Mouse (Mus musculus): ENCODE results near the gene Hspa1b. TPM values are rescaled to one million over a fixed set of nuclear protein-coding genes. Genes with fewer than 3 reads are reported as not detected.
"Not testable (repeated sequence)": the region's sequence is repeated elsewhere in the genome, so short reads cannot be mapped to it uniquely, and the experiment has no call there.

Hspa1b gene
- polyA plus RNA-seq, 1 experiment: 38.8 TPM

- H3K27me3 ChIP-seq (replicated peaks; ENCODE audit: control insufficient read depth, insufficient read depth, low read length): no peaks in the 10 kb centered on the region
- no peak for DNase-seq
- H3K4me3 ChIP-seq (ENCODE audit: insufficient read depth, low read depth, low read length): peak overlapping the region; percentile 99
- WGBS: 26% methylated on average over 10 of the region's 10 CpGs
- no peak for TF ChIP-seq CTCF (conservative IDR thresholded peaks at IDR 0.05; ENCODE audit: insufficient read depth, insufficient read length, low read depth, low read length)
- TF ChIP-seq POLR2A (IDR thresholded peaks at IDR 0.05; ENCODE audit: low read depth, low read length): no peak
- no peak overlapping the region for H3K27ac ChIP-seq (ENCODE audit: insufficient read depth, low read depth, low read length)
- H3K4me1 ChIP-seq (ENCODE audit: control insufficient read depth, insufficient read depth, low read length): peaks cover 17% of the 10 kb centered on the region
- H3K36me3 ChIP-seq (ENCODE audit: control insufficient read depth, insufficient read depth, low read length): no peaks in the 10 kb centered on the region
These were observed 8.3 kb downstream of the Hspa1b start for GRCm38 (mm10) chr17:34950514-34951455.

- 63% methylated on average over 4 of the region's 4 CpGs for WGBS
- H3K27me3 ChIP-seq (replicated peaks; ENCODE audit: control insufficient read depth, insufficient read depth, low read length): no peaks in the 10 kb centered on the region
- no peak overlapping the region for H3K4me3 ChIP-seq (ENCODE audit: insufficient read depth, low read depth, low read length)
- peak overlapping the region; percentile 29; the same call in 1 of the 2 replicates for H3K27ac ChIP-seq (ENCODE audit: insufficient read depth, low read depth, low read length)
- H3K36me3 ChIP-seq (ENCODE audit: control insufficient read depth, insufficient read depth, low read length): no peaks in the 10 kb centered on the region
- H3K4me1 ChIP-seq (ENCODE audit: control insufficient read depth, insufficient read depth, low read length): peaks cover 25% of the 10 kb centered on the region
- no peak for TF ChIP-seq POLR2A (IDR thresholded peaks at IDR 0.05; ENCODE audit: low read depth, low read length)
- TF ChIP-seq CTCF (conservative IDR thresholded peaks at IDR 0.05; ENCODE audit: insufficient read depth, insufficient read length, low read depth, low read length): no peak
- no peak for DNase-seq
These were observed 9.5 kb downstream of the Hspa1b start for GRCm38 (mm10) chr17:34949553-34949969.

GRCm38 (mm10) chr17:34948721-34949552 is 10.1 kb downstream of the Hspa1b start:
- WGBS: 51% methylated on average over 9 of the region's 9 CpGs
- DNase-seq: not testable (repeated sequence)
- peak overlapping the region; percentile 75 for H3K27ac ChIP-seq (ENCODE audit: insufficient read depth, low read depth, low read length)

GRCm38 (mm10) chr17:34947606-34948005 is 11.4 kb downstream of the Hspa1b start:
- H3K27me3 ChIP-seq (replicated peaks; ENCODE audit: control insufficient read depth, insufficient read depth, low read length): no peaks in the 10 kb centered on the region
- WGBS: 18% methylated on average over 8 of the region's 8 CpGs
- H3K4me3 ChIP-seq (ENCODE audit: insufficient read depth, low read depth, low read length): no peak overlapping the region
- TF ChIP-seq POLR2A (IDR thresholded peaks at IDR 0.05; ENCODE audit: low read depth, low read length) (no peak), CTCF (conservative IDR thresholded peaks at IDR 0.05; ENCODE audit: insufficient read depth, insufficient read length, low read depth, low read length) (peak; percentile 66)
- H3K36me3 ChIP-seq (ENCODE audit: control insufficient read depth, insufficient read depth, low read length): no peaks in the 10 kb centered on the region
- DNase-seq: peak; percentile 75
- peaks cover 32% of the 10 kb centered on the region for H3K4me1 ChIP-seq (ENCODE audit: control insufficient read depth, insufficient read depth, low read length)
- peak overlapping the region; percentile 71; the same call in 1 of the 2 replicates for H3K27ac ChIP-seq (ENCODE audit: insufficient read depth, low read depth, low read length)

More at GRCm38 (mm10) chr17:34948721-34949552, 10.1 kb downstream of the Hspa1b start:
- peaks cover 27% of the 10 kb centered on the region for H3K4me1 ChIP-seq (ENCODE audit: control insufficient read depth, insufficient read depth, low read length)
- H3K27me3 ChIP-seq (replicated peaks; ENCODE audit: control insufficient read depth, insufficient read depth, low read length); H3K36me3 ChIP-seq (ENCODE audit: control insufficient read depth, insufficient read depth, low read length); H3K4me3 ChIP-seq (ENCODE audit: insufficient read depth, low read depth, low read length): not testable (repeated sequence)

GRCm38 (mm10) chr17:34946486-34947140 is 12.4 kb downstream of the Hspa1b start:
- Histone ChIP-seq H3K27ac (ENCODE audit: insufficient read depth, low read depth, low read length) (peak overlapping the region; percentile 90), H3K27me3 (replicated peaks; ENCODE audit: control insufficient read depth, insufficient read depth, low read length) (no peaks in the 10 kb centered on the region), H3K4me3 (ENCODE audit: insufficient read depth, low read depth, low read length) (no peak overlapping the region), H3K4me1 (ENCODE audit: control insufficient read depth, insufficient read depth, low read length) (peaks cover 34% of the 10 kb centered on the region), H3K36me3 (ENCODE audit: control insufficient read depth, insufficient read depth, low read length) (no peaks in the 10 kb centered on the region)
- peak; percentile 88 for DNase-seq
- 41% methylated on average over 5 of the region's 5 CpGs for WGBS
- TF ChIP-seq POLR2A (IDR thresholded peaks at IDR 0.05; ENCODE audit: low read depth, low read length) (no peak), CTCF (conservative IDR thresholded peaks at IDR 0.05; ENCODE audit: insufficient read depth, insufficient read length, low read depth, low read length) (no peak)

- Histone ChIP-seq H3K4me3 (ENCODE audit: insufficient read depth, low read depth, low read length) (no peak overlapping the region), H3K27me3 (replicated peaks; ENCODE audit: control insufficient read depth, insufficient read depth, low read length) (no peaks in the 10 kb centered on the region), H3K4me1 (ENCODE audit: control insufficient read depth, insufficient read depth, low read length) (peaks cover 32% of the 10 kb centered on the region), H3K27ac (ENCODE audit: insufficient read depth, low read depth, low read length) (peak overlapping the region; percentile 92), H3K36me3 (ENCODE audit: control insufficient read depth, insufficient read depth, low read length) (no peaks in the 10 kb centered on the region)
- peak; percentile 78 for DNase-seq
- TF ChIP-seq CTCF (conservative IDR thresholded peaks at IDR 0.05; ENCODE audit: insufficient read depth, insufficient read length, low read depth, low read length) (no peak), POLR2A (IDR thresholded peaks at IDR 0.05; ENCODE audit: low read depth, low read length) (no peak)
These were observed 14.7 kb downstream of the Hspa1b start for GRCm38 (mm10) chr17:34944362-34944761.

Measured in kidney, adult 2 months (tissue).